Mouse (Mus musculus): ENCODE data around the gene Slc38a3. TPM values are rescaled to one million over a fixed set of nuclear protein-coding genes. Genes with fewer than 3 reads are reported as not detected.

Slc38a3 gene
- polyA plus RNA-seq, 1 experiment from 2014 or later = 3.9 TPM

GRCm38 (mm10) chr9:107601275-107601674 lies 68.1 kb downstream of the Slc38a3 start:
- H3K27ac ChIP-seq = no peak overlapping the region
- H3K4me1 ChIP-seq = peaks cover 49% of the 10 kb centered on the region
- peaks cover 29% of the 10 kb centered on the region for H3K27me3 ChIP-seq (ENCODE audit: low read depth, poor library complexity, severe bottlenecking)
- DNase-seq (ENCODE audit: low spot score) = no peak
- no peaks in the 10 kb centered on the region for H3K36me3 ChIP-seq
- WGBS = 85% methylated on average over 11 of the region's 11 CpGs
- H3K9me3 ChIP-seq (replicated peaks) = no peaks in the 10 kb centered on the region
- no peak overlapping the region for H3K4me3 ChIP-seq

DNA sequence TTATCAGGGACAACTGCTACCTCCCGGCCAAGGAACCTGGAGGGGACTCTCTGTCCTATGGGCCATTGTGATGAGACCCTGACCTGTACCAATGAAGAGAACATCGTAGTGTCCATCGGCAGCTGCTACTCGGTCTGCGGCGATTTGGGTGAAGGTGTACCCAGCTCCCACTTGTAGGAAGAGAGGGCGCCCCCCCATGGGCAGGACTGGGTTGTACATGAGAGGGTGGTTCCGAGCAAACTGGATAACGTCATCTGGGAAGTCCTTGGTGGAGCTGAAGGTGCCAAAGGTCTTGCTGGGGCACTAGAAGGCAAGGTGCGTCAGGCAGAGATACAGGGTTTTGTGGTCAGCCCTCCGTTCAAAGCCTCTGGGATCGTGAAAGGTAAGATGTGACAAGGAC lies 68.6 kb downstream of the Slc38a3 start:
- Histone ChIP-seq H3K4me3 (no peak overlapping the region), H3K27me3 (ENCODE audit: low read depth, poor library complexity, severe bottlenecking) (peaks cover 29% of the 10 kb centered on the region), H3K27ac (no peak overlapping the region), H3K36me3 (0 out of 2 replicates have a peak, but pooled peaks cover 3% of the 10 kb centered on the region), H3K9me3 (replicated peaks) (no peaks in the 10 kb centered on the region), H3K4me1 (peaks cover 44% of the 10 kb centered on the region)
- 77% methylated on average over 12 of the region's 12 CpGs for WGBS
- DNase-seq (ENCODE audit: low spot score) = no peak

Other genes starting within 250 kb of the Slc38a3 start
- 41.3 and 43.5 TPM in 2 replicates for gene Tmem115, start 135.6 kb downstream of the Slc38a3 start, polyA plus RNA-seq (2016; fragmentation: Nextera tagmentation; extraction: Ambion mirVana)
- 13.2 and 15.8 TPM in 2 replicates for gene Cyb561d2, start 127.3 kb downstream of the Slc38a3 start, polyA plus RNA-seq (2016; fragmentation: Nextera tagmentation; extraction: Ambion mirVana)
- gene Nprl2, start 127.3 kb downstream of the Slc38a3 start, polyA plus RNA-seq (2016; fragmentation: Nextera tagmentation; extraction: Ambion mirVana) = 34.0 and 37.3 TPM in 2 replicates
- gene Zmynd10, start 122.2 kb downstream of the Slc38a3 start, polyA plus RNA-seq (2016; fragmentation: Nextera tagmentation; extraction: Ambion mirVana) = 0.25 and 0.33 TPM in 2 replicates
- gene Rassf1, start 118.0 kb downstream of the Slc38a3 start, polyA plus RNA-seq (2016; fragmentation: Nextera tagmentation; extraction: Ambion mirVana) = 55.3 and 57.4 TPM in 2 replicates
- gene Tusc2, start 106.3 kb downstream of the Slc38a3 start, polyA plus RNA-seq (2016; fragmentation: Nextera tagmentation; extraction: Ambion mirVana) = 60.4 and 62.5 TPM in 2 replicates
- 160 and 168 TPM in 2 replicates for gene Hyal2, start 101.6 kb downstream of the Slc38a3 start, polyA plus RNA-seq (2016; fragmentation: Nextera tagmentation; extraction: Ambion mirVana)
- 7.9 and 10.2 TPM in 2 replicates for gene Hyal1, start 92.6 kb downstream of the Slc38a3 start, polyA plus RNA-seq (2016; fragmentation: Nextera tagmentation; extraction: Ambion mirVana)
- gene Naa80, start 90.6 kb downstream of the Slc38a3 start, polyA plus RNA-seq (2016; fragmentation: Nextera tagmentation; extraction: Ambion mirVana) = 20.1 and 22.5 TPM in 2 replicates
- gene Hyal3, start 88.7 kb downstream of the Slc38a3 start, polyA plus RNA-seq (2016; fragmentation: Nextera tagmentation; extraction: Ambion mirVana) = 0.56 and 0.82 TPM in 2 replicates
- 55.0 and 69.4 TPM in 2 replicates for gene Ifrd2, start 81.9 kb downstream of the Slc38a3 start, polyA plus RNA-seq (2016; fragmentation: Nextera tagmentation; extraction: Ambion mirVana)
- gene Sema3b, start 60.3 kb downstream of the Slc38a3 start, polyA plus RNA-seq (2016; fragmentation: Nextera tagmentation; extraction: Ambion mirVana) = 2.2 and 3.6 TPM in 2 replicates
- 355 and 403 TPM in 2 replicates for gene Gnai2, start 34.2 kb downstream of the Slc38a3 start, polyA plus RNA-seq (2016; fragmentation: Nextera tagmentation; extraction: Ambion mirVana)
- gene Gnat1, start 10.2 kb upstream of the Slc38a3 start, polyA plus RNA-seq (2016; fragmentation: Nextera tagmentation; extraction: Ambion mirVana) = 2.6 and 3.3 TPM in 2 replicates
- 31.7 and 33.6 TPM in 2 replicates for gene Sema3f, start 40.9 kb upstream of the Slc38a3 start, polyA plus RNA-seq (2016; fragmentation: Nextera tagmentation; extraction: Ambion mirVana)
- 164 and 214 TPM in 2 replicates for gene Rbm5, start 101.5 kb upstream of the Slc38a3 start, polyA plus RNA-seq (2016; fragmentation: Nextera tagmentation; extraction: Ambion mirVana)
- gene Rbm6, start 203.7 kb upstream of the Slc38a3 start, polyA plus RNA-seq (2016; fragmentation: Nextera tagmentation; extraction: Ambion mirVana) = 96.4 and 116 TPM in 2 replicates
- gene Mon1a, start 218.6 kb upstream of the Slc38a3 start, polyA plus RNA-seq (2016; fragmentation: Nextera tagmentation; extraction: Ambion mirVana) = 10.9 and 11.6 TPM in 2 replicates
- gene Mst1r, start 237.3 kb upstream of the Slc38a3 start, polyA plus RNA-seq (2016; fragmentation: Nextera tagmentation; extraction: Ambion mirVana) = 0.30 and 1.2 TPM in 2 replicates

All from limb, embryonic 10.5 days (tissue).